Mouse (Mus musculus): ENCODE measurements around the gene Dcun1d4. TPM values are rescaled to one million over a fixed set of nuclear protein-coding genes. Genes with fewer than 3 reads are reported as not detected.

Dcun1d4 gene
- polyA plus RNA-seq (2015; fragmentation: Nextera tagmentation; extraction: Ambion mirVana) = 7.9 and 8.7 TPM in 2 replicates

GRCm38 (mm10) chr5:73480700-73481099, at the start of gene Dcun1d4:
TSS of gene Dcun1d4 (plus strand) at chr5:73481000.

Other genes starting within 250 kb of the Dcun1d4 start
- gene Fryl, start 224.4 kb upstream of the Dcun1d4 start, polyA plus RNA-seq (2015; fragmentation: Nextera tagmentation; extraction: Ambion mirVana) = 7.7 and 9.0 TPM in 2 replicates
- 212 TPM in 2 replicates for gene Ociad1, start 188.2 kb upstream of the Dcun1d4 start, polyA plus RNA-seq (2015; fragmentation: Nextera tagmentation; extraction: Ambion mirVana)
- 4.7 and 5.6 TPM in 2 replicates for gene Ociad2, start 140.0 kb upstream of the Dcun1d4 start, polyA plus RNA-seq (2015; fragmentation: Nextera tagmentation; extraction: Ambion mirVana)
- gene Cwh43, start 74.9 kb upstream of the Dcun1d4 start, polyA plus RNA-seq (2015; fragmentation: Nextera tagmentation; extraction: Ambion mirVana) = 0.50 TPM in 1 of 2 replicates, not detected in the other
- gene Lrrc66, start 151.5 kb downstream of the Dcun1d4 start, polyA plus RNA-seq (2015; fragmentation: Nextera tagmentation; extraction: Ambion mirVana) = 0.07 and 0.15 TPM in 2 replicates
- gene Sgcb, start 166.8 kb downstream of the Dcun1d4 start, polyA plus RNA-seq (2015; fragmentation: Nextera tagmentation; extraction: Ambion mirVana) = 95.9 and 110 TPM in 2 replicates
- gene Spata18, start 170.4 kb downstream of the Dcun1d4 start, polyA plus RNA-seq (2015; fragmentation: Nextera tagmentation; extraction: Ambion mirVana) = 0.23 and 0.24 TPM in 2 replicates

All from skeletal muscle tissue, postnatal 0 days (tissue).